Mouse (Mus musculus) bone marrow macrophage, adult 2 months (primary cell): ENCODE data around the gene Cnst.

Experiments
- CTCF ChIP-seq: IDR thresholded peaks from 2 replicates; pipeline ENCODE4 v1.5.1; 2012; ENCODE audit warnings: low read depth, mild to moderate bottlenecking, low read length, moderate library complexity
- POLR2A ChIP-seq: IDR thresholded peaks from 2 replicates; pipeline ENCODE4 v1.6.1; 2012; ENCODE audit warnings: mild to moderate bottlenecking, low read depth, low read length, borderline replicate concordance

DNA sequence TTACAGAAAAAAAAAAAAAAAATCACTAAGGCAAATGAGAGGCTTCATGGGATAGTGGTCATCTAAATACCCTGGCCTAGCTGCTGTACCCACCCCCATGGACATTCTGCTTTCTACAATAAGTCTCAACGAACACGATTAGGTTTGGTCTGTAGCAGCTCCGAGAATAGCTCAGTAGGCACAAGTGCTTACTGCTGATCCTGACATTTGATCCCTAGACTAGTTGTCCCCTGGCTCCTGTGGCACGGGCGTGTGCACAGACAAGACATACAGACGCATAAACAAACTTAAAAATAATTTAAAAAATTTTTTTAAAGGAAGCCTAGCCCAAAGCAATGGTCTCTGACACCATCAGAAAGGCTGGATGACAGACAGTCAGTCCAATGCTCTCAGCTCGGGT lies 121.3 kb downstream of the Cnst start:
- TF ChIP-seq CTCF (no peak), POLR2A (no peak)
